Mouse (Mus musculus) splenic B cell, adult 2 months (primary cell): ENCODE results near the gene Taf5.
A peak's percentile ranks its signal among the peaks of the same experiment; 100 is the strongest.

ENCODE experiments used
- DNase-seq: peaks from one replicate; pipeline ENCODE4 v3.0.0-alpha.2; 2011; ENCODE audit warnings: low read depth, low spot score
- H3K27me3 ChIP-seq: 2 replicates; pipeline ENCODE4 v1.6.1; 2012; ENCODE audit warnings: mild to moderate bottlenecking, low read length, moderate library complexity, mixed read lengths; ENCODE audit not compliant: control insufficient read depth, poor library complexity, insufficient read depth, severe bottlenecking
- H3K36me3 ChIP-seq: 2 replicates; pipeline ENCODE4 v1.6.1; 2012; ENCODE audit warnings: mild to moderate bottlenecking, low read length, moderate library complexity, mixed read lengths; ENCODE audit not compliant: control insufficient read depth, poor library complexity, insufficient read depth, severe bottlenecking

Gene Taf5

DNA sequence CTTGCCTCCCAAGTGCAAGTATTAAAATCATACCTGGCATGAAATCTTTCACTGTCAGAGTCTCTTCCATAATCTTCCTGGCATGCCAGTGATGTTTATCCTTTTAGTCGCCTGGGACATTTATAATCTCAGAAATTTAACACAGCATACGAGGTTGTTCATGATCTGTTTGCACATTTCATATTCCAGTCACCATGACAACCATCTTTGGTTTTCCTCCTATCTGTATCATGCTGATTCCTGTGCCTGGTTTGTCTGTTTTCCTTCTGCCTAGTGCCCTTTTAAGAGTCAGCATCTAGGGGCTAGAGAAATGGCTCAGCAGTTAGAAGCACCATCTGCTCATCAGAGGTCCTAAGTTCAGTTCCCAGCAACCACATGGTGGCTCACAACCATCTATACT is 51.1 kb downstream of the Taf5 start:
- DNase-seq: no peak
- H3K27me3 ChIP-seq: no peaks in the 10 kb centered on the region
- H3K36me3 ChIP-seq: peaks cover 1% of the 10 kb centered on the region; the same call in 1 of the 2 replicates

DNA sequence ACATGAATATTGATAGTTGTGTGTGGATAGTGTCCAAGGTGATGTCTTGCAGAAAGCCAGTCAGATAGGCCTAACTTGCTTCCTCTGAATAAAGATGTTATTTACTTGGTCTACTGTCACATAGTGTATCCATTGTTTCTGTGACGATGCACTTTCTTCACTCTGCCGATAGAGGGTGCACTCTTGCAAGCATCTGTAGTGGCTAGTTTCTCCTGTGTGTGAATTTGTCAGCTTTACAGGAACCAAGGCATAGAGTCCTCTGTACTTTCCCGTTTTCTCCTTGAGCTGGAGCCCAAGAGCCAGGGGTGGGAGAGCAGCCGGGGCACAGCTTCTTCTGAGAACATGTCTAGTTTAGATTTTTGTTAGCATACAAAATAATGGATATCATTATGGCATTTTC is 53.5 kb downstream of the Taf5 start:
- peak; percentile 71 for DNase-seq
- Histone ChIP-seq H3K27me3 (no peaks in the 10 kb centered on the region), H3K36me3 (peaks cover 4% of the 10 kb centered on the region)

DNA sequence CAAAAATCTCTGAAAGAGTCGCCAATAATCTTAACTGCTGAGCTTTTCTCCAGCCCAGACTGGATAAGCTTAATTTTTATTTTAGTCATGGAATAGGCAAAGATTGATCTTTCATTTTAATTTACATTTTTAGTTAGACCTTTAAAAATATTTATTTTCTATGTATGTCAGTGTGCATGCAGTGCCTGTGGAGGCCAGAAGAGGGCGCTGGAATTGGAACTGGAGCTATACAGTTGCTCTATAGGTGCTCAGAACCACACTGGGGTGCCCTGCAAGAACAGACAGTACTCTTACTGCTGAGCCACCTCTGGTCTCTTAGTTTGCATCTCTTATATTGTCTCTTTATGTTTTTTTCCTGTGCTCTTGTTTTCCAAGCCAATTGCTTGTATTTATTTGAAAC is 55.3 kb downstream of the Taf5 start:
- Histone ChIP-seq H3K36me3 (peaks cover 4% of the 10 kb centered on the region), H3K27me3 (no peaks in the 10 kb centered on the region)
- peak; percentile 82 for DNase-seq

DNA sequence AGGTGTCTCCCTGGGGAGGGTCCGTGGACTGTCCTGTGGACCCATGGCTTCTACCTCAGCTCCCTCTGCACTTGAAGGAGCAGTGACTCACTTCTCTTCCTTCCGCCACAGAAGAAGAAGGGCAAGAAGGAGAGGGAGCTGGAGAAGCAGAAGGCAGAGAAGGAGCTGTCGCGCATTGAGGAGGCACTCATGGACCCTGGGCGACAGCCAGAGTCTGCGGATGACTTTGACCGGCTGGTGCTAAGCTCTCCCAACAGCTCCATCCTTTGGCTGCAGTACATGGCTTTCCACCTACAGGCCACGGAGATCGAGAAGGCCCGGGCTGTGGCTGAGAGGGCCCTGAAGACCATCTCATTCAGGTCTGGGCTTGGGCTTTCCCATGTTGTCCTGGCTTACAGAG is 60.6 kb downstream of the Taf5 start:
- no peaks in the 10 kb centered on the region for H3K27me3 ChIP-seq
- peaks cover 14% of the 10 kb centered on the region for H3K36me3 ChIP-seq
- DNase-seq: no peak

DNA sequence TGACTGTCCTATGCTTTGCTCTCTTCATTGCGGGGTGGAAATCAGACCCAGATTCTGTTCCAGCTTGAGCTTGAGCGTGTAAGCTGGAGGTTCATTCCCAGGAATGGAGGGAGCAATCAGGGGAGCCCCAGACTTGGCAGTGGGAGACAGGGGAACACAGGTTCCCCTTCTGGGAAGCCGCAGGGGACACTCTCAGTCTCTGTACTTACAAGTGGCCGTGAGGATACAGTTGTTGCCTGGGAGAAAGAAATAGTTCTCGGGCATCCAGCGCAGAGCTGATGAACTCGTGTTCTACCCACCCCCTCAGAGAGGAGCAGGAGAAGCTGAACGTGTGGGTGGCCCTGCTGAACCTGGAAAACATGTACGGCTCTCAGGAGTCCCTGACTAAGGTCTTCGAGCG is 61.3 kb downstream of the Taf5 start:
- H3K27me3 ChIP-seq: no peaks in the 10 kb centered on the region
- no peak for DNase-seq
- H3K36me3 ChIP-seq: peaks cover 14% of the 10 kb centered on the region

DNA sequence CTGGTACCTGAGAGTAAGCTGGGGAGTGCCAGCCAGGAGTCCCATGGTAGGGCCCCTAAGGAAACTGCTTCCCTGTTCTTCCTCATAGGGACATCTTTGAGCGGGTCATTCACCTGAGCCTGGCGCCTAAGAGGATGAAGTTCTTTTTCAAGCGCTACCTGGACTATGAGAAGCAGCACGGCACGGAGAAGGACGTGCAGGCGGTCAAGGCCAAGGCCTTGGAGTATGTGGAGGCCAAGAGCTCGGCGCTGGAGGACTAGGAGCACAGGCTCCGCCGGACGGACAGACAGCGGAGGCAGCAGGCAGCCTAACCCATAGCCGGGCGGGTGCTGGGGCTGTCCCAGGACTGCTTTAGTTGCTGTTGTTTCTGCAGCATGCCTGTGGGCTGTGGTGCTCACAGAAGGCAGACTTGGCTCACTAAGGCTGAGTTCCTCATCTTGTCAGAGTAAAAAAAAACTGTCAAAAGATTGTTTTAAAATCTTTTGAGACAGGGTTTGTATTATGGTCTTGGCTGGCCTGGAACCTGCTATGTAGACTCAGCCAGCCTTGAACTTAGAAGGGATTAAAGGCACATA is 63.1 kb downstream of the Taf5 start:
- DNase-seq: no peak

More for the DNA sequence above, 63.1 kb downstream of the Taf5 start:
- Histone ChIP-seq H3K27me3 (no peaks in the 10 kb centered on the region), H3K36me3 (peaks cover 19% of the 10 kb centered on the region)
